Mouse (Mus musculus) stomach, postnatal 0 days (tissue): ENCODE measurements around the gene Dydc2. TPM values are rescaled to one million over a fixed set of nuclear protein-coding genes. Genes with fewer than 3 reads are reported as not detected.

Experiments
- ATAC-seq: fragments of 200-750 bp; cut with Nextera tagmentation; 2 replicates; pipeline ENCODE4 v1.8.0; 2017; ENCODE audit not compliant: low FRiP score, low TSS enrichment
- DNase-seq: peaks from one replicate; pipeline ENCODE4 v3.0.0-alpha.2; 2016; ENCODE audit warnings: low spot score
- H3K27ac ChIP-seq: fragments of 300-500 bp; sonication (generic); replicated peaks from 2 replicates; pipeline ENCODE4 v1.5.1; 2014; ENCODE audit warnings: mild to moderate bottlenecking, control low read depth
- H3K27me3 ChIP-seq: fragments of 300-500 bp; sonication (generic); 2 replicates; pipeline ENCODE4 v1.6.1; 2014; ENCODE audit warnings: low read length; ENCODE audit not compliant: control insufficient read depth, insufficient read depth
- H3K36me3 ChIP-seq: fragments of 300-500 bp; sonication (generic); 2 replicates; pipeline ENCODE4 v1.6.1; 2014; ENCODE audit warnings: low read length, mixed read lengths; ENCODE audit not compliant: control insufficient read depth, insufficient read depth
- H3K4me1 ChIP-seq: fragments of 300-500 bp; sonication (generic); replicated peaks from 2 replicates; pipeline ENCODE4 v1.6.1; 2014; ENCODE audit warnings: antibody characterized with exemption; ENCODE audit not compliant: control insufficient read depth, insufficient read depth
- H3K4me2 ChIP-seq: fragments of 300-500 bp; sonication (generic); replicated peaks from 2 replicates; pipeline ENCODE4 v1.6.1; 2014; ENCODE audit warnings: low read depth, mild to moderate bottlenecking, control low read depth, moderate library complexity
- H3K4me3 ChIP-seq: fragments of 300-500 bp; sonication (generic); 2 replicates; pipeline ENCODE4 v1.5.1; 2014; ENCODE audit warnings: low read depth, low read length, control low read depth
- H3K9ac ChIP-seq: fragments of 300-500 bp; sonication (generic); 2 replicates; pipeline ENCODE4 v1.6.1; 2014; ENCODE audit warnings: mild to moderate bottlenecking, low read length, control low read depth, mixed read lengths
- H3K9me3 ChIP-seq: fragments of 300-500 bp; sonication (generic); 2 replicates; pipeline ENCODE4 v1.6.1; 2016; ENCODE audit warnings: low read length; ENCODE audit not compliant: control insufficient read depth
- CTCF ChIP-seq: IDR thresholded peaks from 2 replicates; pipeline ENCODE4 v1.5.1; 2016; ENCODE audit warnings: antibody characterized with exemption, low read depth, mild to moderate bottlenecking, moderate library complexity
- EP300 ChIP-seq: optimal IDR thresholded peaks from 2 replicates; pipeline ENCODE3; 2016; ENCODE audit warnings: antibody characterized with exemption
- WGBS: fragments of 180-500 bp; shearing (Covaris S2); extraction: QIAGEN DNeasy Blood & Tissue Kit; methylation state at CpG from one replicate; pipeline ENCODE4 v1.1.7; 2014; 5-methylcytosine and 5-hydroxymethylcytosine counted together
- polyA plus RNA-seq: library from polyadenylated mRNA; unstranded; fragments of >200 nt; fragmentation: Nextera tagmentation; extraction: Ambion mirVana; gene quantifications from 2 replicates; pipeline ENCODE4 v1.2.1, GENCODE M21; 2015

The Dydc2 gene
- polyA plus RNA-seq, 1 experiment from 2014 or later, result not detected

DNA sequence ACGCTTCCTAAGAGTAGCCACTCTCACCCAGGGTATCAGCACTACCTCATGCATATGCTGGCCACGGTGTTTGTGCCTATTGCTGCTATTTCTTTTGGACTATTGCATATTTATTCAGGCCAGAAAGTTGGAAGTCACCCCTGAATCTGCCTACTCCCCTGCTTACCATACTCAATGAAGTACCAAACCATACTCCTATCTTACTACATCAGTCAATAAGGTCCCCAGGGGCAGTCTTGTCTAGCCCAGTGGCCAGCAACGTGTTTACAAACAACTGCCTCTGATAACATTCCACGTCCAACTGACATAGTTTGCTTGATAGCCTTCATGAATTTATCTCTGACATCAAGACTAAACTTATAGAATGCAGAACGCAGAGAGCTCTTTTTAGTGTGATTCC lies 32.2 kb upstream of the Dydc2 start:
- WGBS, result 64% methylated on average over 5 of the region's 5 CpGs
- Histone ChIP-seq H3K27me3 (no peaks in the 10 kb centered on the region), H3K4me1 (no peaks in the 10 kb centered on the region)

GRCm38 (mm10) chr14:41100712-41101111 lies 31.7 kb upstream of the Dydc2 start:
- TF ChIP-seq EP300 (no peak), CTCF (no peak)
- Histone ChIP-seq H3K4me3 (no peak overlapping the region), H3K36me3 (no peaks in the 10 kb centered on the region), H3K4me2 (no peak overlapping the region), H3K27ac (no peak overlapping the region), H3K9me3 (no peaks in the 10 kb centered on the region), H3K9ac (no peak overlapping the region), H3K4me1 (no peaks in the 10 kb centered on the region), H3K27me3 (no peaks in the 10 kb centered on the region)
- WGBS, result 49% methylated on average over 3 of the region's 3 CpGs
- DNase-seq, result no peak
- no peak for ATAC-seq

More for the DNA sequence above, 32.2 kb upstream of the Dydc2 start:
- H3K9me3 ChIP-seq, result no peaks in the 10 kb centered on the region
- H3K4me3 ChIP-seq, result no peak overlapping the region
- no peak overlapping the region for H3K27ac ChIP-seq
- no peak overlapping the region for H3K4me2 ChIP-seq
- H3K36me3 ChIP-seq, result no peaks in the 10 kb centered on the region
- ATAC-seq, result no peak
- H3K9ac ChIP-seq, result no peak overlapping the region
- no peak for DNase-seq
- TF ChIP-seq EP300 (no peak), CTCF (no peak)

DNA sequence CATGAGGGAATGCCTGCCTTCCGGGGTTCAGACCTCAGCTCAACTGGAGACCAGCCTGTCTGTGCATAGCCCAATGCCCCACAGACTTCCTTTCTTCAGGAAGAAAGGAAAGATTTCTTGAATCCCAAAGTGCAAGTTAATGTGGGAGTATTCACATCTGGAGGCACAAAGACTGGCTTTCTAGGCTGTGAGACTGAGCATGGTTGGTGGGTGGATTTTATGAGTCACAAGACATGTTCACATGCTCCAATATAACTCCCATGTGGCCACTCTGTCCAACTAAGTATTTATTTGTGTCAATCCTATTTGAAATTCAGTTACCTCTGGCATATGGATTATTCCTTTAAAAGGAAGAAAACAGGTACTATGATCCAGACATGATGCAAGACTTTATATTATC lies 29.7 kb upstream of the Dydc2 start:
- no peak for DNase-seq
- no peaks in the 10 kb centered on the region for H3K27me3 ChIP-seq
- no peak overlapping the region for H3K4me3 ChIP-seq
- no peaks in the 10 kb centered on the region for H3K9me3 ChIP-seq
- no peaks in the 10 kb centered on the region for H3K4me1 ChIP-seq
- ATAC-seq, result no peak
- H3K4me2 ChIP-seq, result no peak overlapping the region
- TF ChIP-seq EP300, result no peak
- no peak for TF ChIP-seq CTCF
- no peak overlapping the region for H3K9ac ChIP-seq
- no peak overlapping the region for H3K27ac ChIP-seq
- WGBS, result 82% methylated on average over 1 of the region's 1 CpGs
- no peaks in the 10 kb centered on the region for H3K36me3 ChIP-seq

DNA sequence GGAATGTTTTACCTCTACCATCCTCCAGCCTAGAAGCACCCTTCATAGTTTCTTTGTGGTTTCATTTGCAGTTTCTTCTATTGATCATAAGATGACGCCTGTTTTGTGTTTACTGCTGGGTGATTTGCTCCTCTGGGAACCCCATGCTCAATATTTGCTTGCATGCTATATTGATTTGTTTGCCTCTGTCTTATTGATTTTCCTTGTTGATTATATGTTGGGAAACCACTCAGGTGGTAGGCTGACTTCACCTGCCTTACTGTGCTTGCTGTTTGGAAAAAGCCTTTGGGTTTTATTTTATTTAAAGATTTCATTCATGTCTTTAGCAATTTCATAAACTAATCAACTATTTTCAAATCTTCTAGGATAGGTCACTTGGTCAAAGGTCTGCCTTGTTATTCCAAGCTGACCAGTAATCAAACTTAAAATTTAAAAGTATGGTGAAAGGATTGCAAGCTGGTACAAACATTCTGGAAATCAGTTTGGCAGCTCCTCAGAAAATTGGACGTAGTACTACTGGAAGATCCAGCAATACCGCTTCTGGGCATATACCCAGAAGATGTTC lies 27.4 kb upstream of the Dydc2 start:
- 77% methylated on average over 3 of the region's 3 CpGs for WGBS
- no peak for ATAC-seq
- DNase-seq, result no peak

GRCm38 (mm10) chr14:41094114-41094513 lies 25.1 kb upstream of the Dydc2 start:
- H3K4me3 ChIP-seq, result no peak overlapping the region
- 40% methylated on average over 1 of the region's 1 CpGs for WGBS
- TF ChIP-seq EP300 (no peak), CTCF (peak; percentile 78)
- H3K4me2 ChIP-seq, result no peak overlapping the region
- DNase-seq (no peak), ATAC-seq (no peak)
- H3K4me1 ChIP-seq, result no peaks in the 10 kb centered on the region
- H3K36me3 ChIP-seq, result no peaks in the 10 kb centered on the region
- no peaks in the 10 kb centered on the region for H3K27me3 ChIP-seq
- H3K9ac ChIP-seq, result no peak overlapping the region
- no peak overlapping the region for H3K27ac ChIP-seq
- no peaks in the 10 kb centered on the region for H3K9me3 ChIP-seq

More for the DNA sequence above, 27.4 kb upstream of the Dydc2 start:
- H3K9me3 ChIP-seq, result no peaks in the 10 kb centered on the region
- no peak overlapping the region for H3K27ac ChIP-seq
- no peaks in the 10 kb centered on the region for H3K4me1 ChIP-seq
- no peaks in the 10 kb centered on the region for H3K36me3 ChIP-seq
- H3K9ac ChIP-seq, result no peak overlapping the region
- no peak overlapping the region for H3K4me2 ChIP-seq
- H3K27me3 ChIP-seq, result no peaks in the 10 kb centered on the region
- no peak overlapping the region for H3K4me3 ChIP-seq
- TF ChIP-seq CTCF (no peak), EP300 (no peak)

GRCm38 (mm10) chr14:41090777-41091176 lies 21.8 kb upstream of the Dydc2 start:
- Histone ChIP-seq H3K36me3 (no peaks in the 10 kb centered on the region), H3K9ac (no peak overlapping the region), H3K4me3 (no peak overlapping the region), H3K4me1 (no peaks in the 10 kb centered on the region), H3K9me3 (no peaks in the 10 kb centered on the region), H3K27ac (no peak overlapping the region), H3K4me2 (no peak overlapping the region), H3K27me3 (no peaks in the 10 kb centered on the region)
- whole genome bisulfite sequencing, result 43% methylated on average over 8 of the region's 8 CpGs
- ATAC-seq, result no peak
- peak; percentile 76 for TF ChIP-seq CTCF
- TF ChIP-seq EP300, result no peak
- DNase-seq, result peak; percentile 29
